Comparison of ENCODE assay signal across 16 mouse cellular contexts in the genomic region with DNA sequence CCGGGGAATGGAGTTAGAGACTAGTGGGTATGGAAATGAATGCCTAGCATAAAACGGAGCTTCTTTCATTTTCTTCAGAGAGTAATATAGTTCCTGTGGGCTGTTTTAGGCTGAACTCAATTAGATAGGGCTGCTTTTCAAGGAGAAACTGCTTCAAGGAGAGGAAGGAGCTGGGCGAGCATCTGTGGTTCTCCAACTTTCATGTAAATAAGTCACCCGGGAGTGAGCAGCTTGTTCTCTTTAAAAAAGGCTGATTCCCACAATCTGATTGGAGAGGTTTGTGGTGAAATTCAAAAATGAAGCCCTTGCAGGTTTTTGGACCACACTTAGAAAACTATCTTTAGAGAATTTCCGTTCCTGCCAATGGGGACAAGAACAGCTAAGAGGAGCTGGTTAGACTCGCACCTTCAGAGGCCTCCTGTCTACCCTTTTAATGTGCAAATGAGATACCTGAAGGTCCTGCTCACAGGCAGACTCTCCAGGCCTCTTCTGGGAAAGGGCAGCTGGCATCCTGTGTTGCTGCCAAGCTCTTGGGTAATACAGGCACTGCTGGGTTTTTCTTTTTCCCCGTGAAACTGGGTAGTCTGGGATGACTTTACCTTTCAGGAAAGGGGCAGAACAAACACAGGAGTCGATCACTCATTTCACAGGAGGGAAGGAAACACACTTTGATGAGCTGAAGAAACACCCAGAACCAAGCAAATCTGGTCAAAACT.
DNase-seq lines count a peak whose midpoint lies in the region; ATAC-seq and TF ChIP-seq lines count a peak whose summit lies in the region.
"Had no signal": no experiment of that assay in that cellular context is flagged by ENCODE, and none has a peak within 500 bp of the region (broad histone marks: within the 10 kb centered on the region; RNA-seq: fewer than 3 reads in every experiment).

No protein-coding gene starts in this region.

- H3K36me3 ChIP-seq in embryonic facial prominence, embryonic 13.5 days = peaks cover 3% of the 10 kb centered on the region; the same call in 1 of the 2 replicates
- H3K36me3 ChIP-seq in embryonic facial prominence, embryonic 10.5 days (replicated peaks) = peaks cover 21% of the 10 kb centered on the region
- H3K36me3 ChIP-seq in kidney, embryonic 15.5 days = peaks cover 26% of the 10 kb centered on the region
- peaks cover 5% of the 10 kb centered on the region for H3K36me3 ChIP-seq in kidney, embryonic 14.5 days (ENCODE audit: control insufficient read depth, insufficient read depth, low read length)
- peaks cover 21% of the 10 kb centered on the region for H3K36me3 ChIP-seq in liver, embryonic 14.5 days (replicated peaks; ENCODE audit: control insufficient read depth, insufficient read depth, low read depth)
- H3K36me3 ChIP-seq in liver, embryonic 15.5 days (replicated peaks) = peaks cover 31% of the 10 kb centered on the region

- peaks cover 9% of the 10 kb centered on the region; the same call in 1 of the 2 replicates for H3K4me1 ChIP-seq in embryonic facial prominence, embryonic 13.5 days
- H3K4me1 ChIP-seq in embryonic facial prominence, embryonic 10.5 days = no peaks in the 10 kb centered on the region
- peaks cover 7% of the 10 kb centered on the region; the same call in 1 of the 2 replicates for H3K4me1 ChIP-seq in kidney, embryonic 15.5 days
- H3K4me1 ChIP-seq in kidney, embryonic 14.5 days (ENCODE audit: control insufficient read depth, insufficient read depth, low read length) = no peaks in the 10 kb centered on the region
- H3K4me1 ChIP-seq in liver, embryonic 14.5 days (replicated peaks; ENCODE audit: control insufficient read depth in 2 of 2, insufficient read depth in 2 of 2, low read length in 1 of 2) = peaks cover 26 to 41% of the 10 kb centered on the region in 2 experiments
- peaks cover 40% of the 10 kb centered on the region for H3K4me1 ChIP-seq in liver, embryonic 15.5 days (replicated peaks)
- H3K4me1 ChIP-seq: hindbrain, embryonic 12.5 days had no signal

- H3K27me3 ChIP-seq in embryonic facial prominence, embryonic 13.5 days = no peaks in the 10 kb centered on the region
- H3K27me3 ChIP-seq in embryonic facial prominence, embryonic 10.5 days (replicated peaks; ENCODE audit: low read depth, poor library complexity, severe bottlenecking) = no peaks in the 10 kb centered on the region
- H3K27me3 ChIP-seq in kidney, embryonic 15.5 days = no peaks in the 10 kb centered on the region
- H3K27me3 ChIP-seq in kidney, embryonic 14.5 days (ENCODE audit: control insufficient read depth, insufficient read depth, low read length) = no peaks in the 10 kb centered on the region
- H3K27me3 ChIP-seq in liver, embryonic 14.5 days (ENCODE audit: control insufficient read depth, insufficient read depth, low read length) = no peaks in the 10 kb centered on the region
- H3K27me3 ChIP-seq in liver, embryonic 15.5 days = no peaks in the 10 kb centered on the region
- H3K27me3 ChIP-seq: hindbrain, embryonic 12.5 days had no signal

- no peak for TF ChIP-seq CTCF in liver, embryonic 14.5 days (IDR thresholded peaks at IDR 0.05; ENCODE audit: low read depth)

- H3K4me3 ChIP-seq in embryonic facial prominence, embryonic 13.5 days = no peak overlapping the region
- no peak overlapping the region for H3K4me3 ChIP-seq in embryonic facial prominence, embryonic 10.5 days
- no peak overlapping the region for H3K4me3 ChIP-seq in kidney, embryonic 15.5 days (replicated peaks)
- no peak overlapping the region for H3K4me3 ChIP-seq in kidney, embryonic 14.5 days (ENCODE audit: low read length)
- H3K4me3 ChIP-seq in liver, embryonic 14.5 days (ENCODE audit: insufficient read depth in 1 of 2, low read depth in 2 of 2, low read length in 2 of 2) = no peak overlapping the region
- H3K4me3 ChIP-seq in liver, embryonic 15.5 days (replicated peaks) = no peak overlapping the region
- H3K4me3 ChIP-seq: hindbrain, embryonic 12.5 days; myocyte had no signal

- no peak for ATAC-seq in embryonic facial prominence, embryonic 13.5 days (ENCODE audit: insufficient number of reproducible peaks, insufficient read depth, low FRiP score, low TSS enrichment, low read depth)
- no peak for ATAC-seq in kidney, embryonic 15.5 days (replicated peaks; ENCODE audit: low FRiP score)
- no peak for ATAC-seq in kidney, embryonic 14.5 days (ENCODE audit: low FRiP score, low TSS enrichment)
- ATAC-seq in liver, embryonic 14.5 days (ENCODE audit: insufficient read depth) = no peak
- no peak for ATAC-seq in liver, embryonic 15.5 days (ENCODE audit: insufficient read depth)
- ATAC-seq in activated CD4-positive, CD25-positive, alpha-beta regulatory T cell, adult 4 months = no peak

- no peaks in the 10 kb centered on the region for H3K9me3 ChIP-seq in embryonic facial prominence, embryonic 13.5 days
- no peaks in the 10 kb centered on the region for H3K9me3 ChIP-seq in embryonic facial prominence, embryonic 10.5 days
- no peaks in the 10 kb centered on the region; the same call in 1 of the 2 replicates for H3K9me3 ChIP-seq in kidney, embryonic 15.5 days (replicated peaks)
- no peaks in the 10 kb centered on the region; the same call in 1 of the 2 replicates for H3K9me3 ChIP-seq in kidney, embryonic 14.5 days (ENCODE audit: control insufficient read depth, low read length)
- no peaks in the 10 kb centered on the region for H3K9me3 ChIP-seq in liver, embryonic 14.5 days (ENCODE audit: control insufficient read depth, low read length)
- no peaks in the 10 kb centered on the region for H3K9me3 ChIP-seq in liver, embryonic 15.5 days (replicated peaks)
- H3K9me3 ChIP-seq: hindbrain, embryonic 12.5 days had no signal

- no peak overlapping the region; the same call in 1 of the 2 replicates for H3K4me2 ChIP-seq in embryonic facial prominence, embryonic 13.5 days
- no peak overlapping the region for H3K4me2 ChIP-seq in kidney, embryonic 15.5 days
- no peak overlapping the region for H3K4me2 ChIP-seq in kidney, embryonic 14.5 days (replicated peaks; ENCODE audit: low read depth, low read length)
- 0 out of 2 replicates have a peak overlapping the region, but pooled peaks have one; percentile 16 for H3K4me2 ChIP-seq in liver, embryonic 14.5 days (ENCODE audit: low read depth)
- no peak overlapping the region for H3K4me2 ChIP-seq in liver, embryonic 15.5 days
- H3K4me2 ChIP-seq: hindbrain, embryonic 12.5 days had no signal

- peak overlapping the region; percentile 55 for H3K27ac ChIP-seq in embryonic facial prominence, embryonic 13.5 days
- H3K27ac ChIP-seq in embryonic facial prominence, embryonic 10.5 days (replicated peaks) = no peak overlapping the region
- H3K27ac ChIP-seq in kidney, embryonic 15.5 days = 0 out of 2 replicates have a peak overlapping the region, but pooled peaks have one; percentile 6
- no peak overlapping the region for H3K27ac ChIP-seq in kidney, embryonic 14.5 days (ENCODE audit: low read depth, low read length)
- H3K27ac ChIP-seq in liver, embryonic 14.5 days = peak overlapping the region; percentile 93
- peak overlapping the region; percentile 86 for H3K27ac ChIP-seq in liver, embryonic 15.5 days (replicated peaks)
- H3K27ac ChIP-seq: hindbrain, embryonic 12.5 days; macrophage had no signal

- no peak for DNase-seq in embryonic facial prominence, embryonic 10.5 days (ENCODE audit: low spot score)
- no peak for DNase-seq in liver, embryonic 14.5 days (ENCODE audit: low read depth in 3 of 3, low spot score in 3 of 3)
- no peak for DNase-seq in liver
- DNase-seq: adrenal gland, postnatal 25 days; cerebellum, adult 2 months; gastrocnemius, postnatal 14 days; midbrain, embryonic 14.5 days; thymus, postnatal 36 days had no signal

- TF ChIP-seq EP300 in liver, embryonic 14.5 days (IDR thresholded peaks at IDR 0.05; ENCODE audit: low read depth) = no peak

- H3K9ac ChIP-seq in embryonic facial prominence, embryonic 13.5 days = no peak overlapping the region
- no peak overlapping the region for H3K9ac ChIP-seq in kidney, embryonic 15.5 days
- no peak overlapping the region for H3K9ac ChIP-seq in kidney, embryonic 14.5 days (ENCODE audit: low read depth, low read length)
- peak overlapping the region; percentile 42 for H3K9ac ChIP-seq in liver, embryonic 14.5 days (replicated peaks)
- no peak overlapping the region for H3K9ac ChIP-seq in liver, embryonic 15.5 days
- H3K9ac ChIP-seq: hindbrain, embryonic 12.5 days had no signal

- WGBS in embryonic facial prominence, embryonic 13.5 days = 33% methylated on average over 8 of the region's 8 CpGs
- 49% methylated on average over 8 of the region's 8 CpGs for WGBS in embryonic facial prominence, embryonic 10.5 days
- WGBS in kidney, embryonic 15.5 days = 35% methylated on average over 8 of the region's 8 CpGs
- 45% methylated on average over 8 of the region's 8 CpGs for WGBS in kidney, embryonic 14.5 days
- WGBS in liver, embryonic 14.5 days (ENCODE audit: insufficient replicate concordance) = 51% methylated on average over 8 of the region's 8 CpGs
- WGBS in liver, embryonic 15.5 days (ENCODE audit: insufficient replicate concordance) = 50% methylated on average over 8 of the region's 8 CpGs

Comparison
In these comparisons a context has a peak if more than half of its experiments do, and no peak if none do; other contexts are left out.
1. H3K27ac ChIP-seq: peak in embryonic facial prominence, embryonic 13.5 days (single experiment), kidney, embryonic 15.5 days (single experiment), liver, embryonic 14.5 days (single experiment) and liver, embryonic 15.5 days (single experiment); none in embryonic facial prominence, embryonic 10.5 days (single experiment) and kidney, embryonic 14.5 days (single experiment).